Mouse (Mus musculus): Measurements from ENCODE around the gene Myo10. TPM values are rescaled to one million over a fixed set of nuclear protein-coding genes. Genes with fewer than 3 reads are reported as not detected.

The Myo10 gene
- polyA plus RNA-seq (2015; fragmentation: Illumina TruSeq; extraction: RNeasy Lipid Tissue Mini Kit (QIAGEN cat#74804); ENCODE audit: low read depth, low replicate concordance) = 19.7 TPM

GRCm38 (mm10) chr15:25622200-25622866 lies at the start of gene Myo10:
Myo10 (plus strand) TSS chr15:25622525.

GRCm38 (mm10) chr15:25843086-25843991 lies 221.0 kb downstream of the Myo10 start, which contains the start of gene Retreg1:
Retreg1 (plus strand) TSS chr15:25843180.

Other genes with a start within 250 kb of the Myo10 start
- gene Basp1, start 208.8 kb upstream of the Myo10 start, polyA plus RNA-seq (2015; fragmentation: Illumina TruSeq; extraction: RNeasy Lipid Tissue Mini Kit (QIAGEN cat#74804); ENCODE audit: low read depth, low replicate concordance) = 395 TPM
- 53.2 TPM for gene Retreg1, start 220.7 kb downstream of the Myo10 start, polyA plus RNA-seq (2015; fragmentation: Illumina TruSeq; extraction: RNeasy Lipid Tissue Mini Kit (QIAGEN cat#74804); ENCODE audit: low read depth, low replicate concordance)

All from brain, adult 10 weeks (tissue).